ENCODE assay signal across 8 mouse cellular contexts in genomic region chr2:37702301-37703172, GRCm38 (mm10). TPM values are rescaled to one million over a fixed set of nuclear protein-coding genes. Genes with fewer than 3 reads are reported as not detected.
DNase-seq lines count a peak whose midpoint lies in the region; ATAC-seq and TF ChIP-seq lines count a peak whose summit lies in the region.

No protein-coding gene starts in this region.

- no peak for TF ChIP-seq CTCF in CH12.LX (conservative IDR thresholded peaks at IDR 0.05 in 1 of 2, IDR thresholded peaks at IDR 0.05 in 1 of 2; ENCODE audit: low read depth in 2 of 2, low read length in 2 of 2)

- in situ Hi-C loops in CH12.LX (cut with MboI; ENCODE audit: low pct_ligation_motif_present, low pct_unique_long_range_greater_than_20kb, low sequenced_read_pairs) = no loop called here

- peaks cover 30% of the 10 kb centered on the region for H3K79me2 ChIP-seq in CH12.LX (replicated peaks; ENCODE audit: control insufficient read depth, extremely low read depth, insufficient read depth, poor library complexity, severe bottlenecking)

- H3K36me3 ChIP-seq in CH12.LX (replicated peaks in 1 of 2; ENCODE audit: control insufficient read depth in 1 of 2, insufficient read depth in 1 of 2, low read length in 1 of 2) = peaks cover 0 to 4% of the 10 kb centered on the region in 2 experiments
- H3K36me3 ChIP-seq in embryonic facial prominence, embryonic 11.5 days (replicated peaks; ENCODE audit: control insufficient read depth, insufficient read depth, low read depth, low read length) = no peaks in the 10 kb centered on the region
- no peaks in the 10 kb centered on the region for H3K36me3 ChIP-seq in kidney, embryonic 16.5 days (ENCODE audit: insufficient read depth, low read length)

- H3K4me3 ChIP-seq in CH12.LX (replicated peaks in 1 of 3; ENCODE audit: low read depth in 2 of 3, low read length in 2 of 3, poor library complexity in 1 of 3) = peak overlapping the region; percentile 63 to 95 (median 80)
- H3K4me3 ChIP-seq in embryonic facial prominence, embryonic 11.5 days (ENCODE audit: low read depth, low read length) = peak overlapping the region; percentile 89
- peak overlapping the region; percentile 100 for H3K4me3 ChIP-seq in kidney, embryonic 16.5 days (ENCODE audit: low read length)

- no peak for TF ChIP-seq RAD21 in CH12.LX (IDR thresholded peaks at IDR 0.05; ENCODE audit: low read depth, low read length)

- peak; percentile 74 for ATAC-seq in embryonic facial prominence, embryonic 11.5 days (replicated peaks; ENCODE audit: insufficient number of reproducible peaks, low FRiP score, low TSS enrichment, low read depth)
- peak; percentile 57 for ATAC-seq in kidney, embryonic 16.5 days (ENCODE audit: low FRiP score, low TSS enrichment)

- peak overlapping the region; percentile 89 for H3K4me2 ChIP-seq in CH12.LX (ENCODE audit: insufficient read depth, low read depth, poor library complexity, severe bottlenecking)
- peak overlapping the region; percentile 88 for H3K4me2 ChIP-seq in embryonic facial prominence, embryonic 11.5 days (ENCODE audit: low read depth, low read length)
- H3K4me2 ChIP-seq in kidney, embryonic 16.5 days (replicated peaks; ENCODE audit: low read depth, low read length) = peak overlapping the region; percentile 86

- peak overlapping the region; percentile 7; the same call in 1 of the 2 replicates for H3K27ac ChIP-seq in CH12.LX (ENCODE audit: insufficient read depth, low read depth)
- peak overlapping the region; percentile 6; the same call in 1 of the 2 replicates for H3K27ac ChIP-seq in embryonic facial prominence, embryonic 11.5 days (replicated peaks; ENCODE audit: low read depth, low read length)
- H3K27ac ChIP-seq in kidney, embryonic 16.5 days (ENCODE audit: low read length) = peak overlapping the region; percentile 94

- H3K4me1 ChIP-seq in CH12.LX (ENCODE audit: control insufficient read depth in 1 of 2, insufficient read depth in 2 of 2) = peaks cover 6 to 30% of the 10 kb centered on the region in 2 experiments
- H3K4me1 ChIP-seq in embryonic facial prominence, embryonic 11.5 days (ENCODE audit: control insufficient read depth, insufficient read depth, low read length) = 0 out of 2 replicates have a peak, but pooled peaks cover 4% of the 10 kb centered on the region
- peaks cover 16% of the 10 kb centered on the region for H3K4me1 ChIP-seq in kidney, embryonic 16.5 days (ENCODE audit: insufficient read depth, low read length)

- no peak for TF ChIP-seq EP300 in CH12.LX (IDR thresholded peaks at IDR 0.05; ENCODE audit: low read length)

- under 1% methylated on average over 61 of the region's 70 CpGs for WGBS in embryonic facial prominence, embryonic 11.5 days
- under 1% methylated on average over 52 of the region's 70 CpGs for WGBS in kidney, embryonic 16.5 days

- no peaks in the 10 kb centered on the region for H3K9me3 ChIP-seq in CH12.LX (replicated peaks; ENCODE audit: low read length)
- H3K9me3 ChIP-seq in embryonic facial prominence, embryonic 11.5 days (replicated peaks; ENCODE audit: control insufficient read depth, low read length) = no peaks in the 10 kb centered on the region
- H3K9me3 ChIP-seq in kidney, embryonic 16.5 days (ENCODE audit: low read length) = no peaks in the 10 kb centered on the region

- no peak for TF ChIP-seq POLR2A in CH12.LX (IDR thresholded peaks at IDR 0.05; ENCODE audit: low read depth, low read length)

- dilution Hi-C loops in CH12.LX (cut with MboI; ENCODE audit: extremely low pct_ligation_motif_present, extremely low pct_unique_long_range_greater_than_20kb, low sequenced_read_pairs) = no loop called here

- no peak for DNase-seq in CH12.LX (ENCODE audit: extremely low read depth)
- peak; percentile 65 for DNase-seq in adrenal gland, adult 2 months
- DNase-seq in embryonic facial prominence, embryonic 11.5 days (ENCODE audit: low spot score) = peak; percentile 31
- DNase-seq in heart, adult 8-10 months (ENCODE audit: low spot score) = peak; percentile 2
- peak; percentile 41 for DNase-seq in lung, postnatal 10 days
- DNase-seq in retina, postnatal 1 day = peak; percentile 57
- DNase-seq in yolk sac, embryonic 10.5 days (ENCODE audit: low spot score) = peak; percentile 48

- H3K27me3 ChIP-seq in CH12.LX (replicated peaks) = peaks cover 9% of the 10 kb centered on the region
- no peaks in the 10 kb centered on the region for H3K27me3 ChIP-seq in embryonic facial prominence, embryonic 11.5 days (ENCODE audit: control insufficient read depth, insufficient read depth, low read length)
- no peaks in the 10 kb centered on the region for H3K27me3 ChIP-seq in kidney, embryonic 16.5 days (ENCODE audit: insufficient read depth, low read length)

- peak overlapping the region; percentile 64 for H3K9ac ChIP-seq in CH12.LX (ENCODE audit: insufficient read depth, low read depth)
- H3K9ac ChIP-seq in embryonic facial prominence, embryonic 11.5 days (replicated peaks; ENCODE audit: low read length) = peak overlapping the region; percentile 94
- H3K9ac ChIP-seq in kidney, embryonic 16.5 days (replicated peaks; ENCODE audit: low read length) = peak overlapping the region; percentile 96

TF ChIP-seq in CH12.LX, 34 proteins besides CTCF, POLR2A, EP300 and RAD21:
- 0 out of 2 replicates have a peak, but pooled peaks have one; percentile 21 for TF ChIP-seq SIN3A (IDR thresholded peaks at IDR 0.05; ENCODE audit: low read length)
- TF ChIP-seq UBTF (IDR thresholded peaks at IDR 0.05; ENCODE audit: low read depth, low read length) = peak; percentile 22; the same call in 1 of the 2 replicates
- TF ChIP-seq MEF2A (IDR thresholded peaks at IDR 0.05; ENCODE audit: borderline replicate concordance, low read depth, low read length) = no peak
- TF ChIP-seq IRF4 (IDR thresholded peaks at IDR 0.05; ENCODE audit: low read depth, low read length) = 0 out of 2 replicates have a peak, but pooled peaks have one; percentile 6

RNA-seq across cellular contexts. Expression of gene Strbp, which starts 1.1 kb away (rescaled TPM):
- total RNA-seq in CH12.LX (2012; rRNA removed) = 38.4 and 40.1 TPM in 2 replicates
- total RNA-seq in CH12.LX (2014; rRNA removed) = 48.5 and 57.9 TPM in 2 replicates
- 61.8 and 67.9 TPM in 2 replicates for polyA plus RNA-seq in CH12.LX (2012; ENCODE audit: insufficient read length, low read depth)
- 10 to 100 TPM; 57.0 to 61.7 TPM for total RNA-seq in adrenal gland, adult 2 months (2021)
- 1.5 TPM in 2 replicates for polyA plus RNA-seq in adrenal gland, adult 2 months (2012; rRNA removed)
- 63.7 and 68.8 TPM in 2 replicates for polyA plus RNA-seq in embryonic facial prominence, embryonic 11.5 days (2014; fragmentation: Nextera tagmentation; extraction: Ambion mirVana)
- 10 to 100 TPM; 11.5 to 21.8 (median 16.1) TPM for total RNA-seq in heart, adult 8-10 months (2022)
- polyA plus RNA-seq in kidney, embryonic 16.5 days (2015; fragmentation: Nextera tagmentation; extraction: Ambion mirVana) = 38.7 and 39.0 TPM in 2 replicates

Comparison
In these comparisons a context has a peak if more than half of its experiments do, and no peak if none do; other contexts are left out.
1. H3K27ac ChIP-seq: peak in every context shown above with its lines; median percentile 94 in kidney, embryonic 16.5 days; 7 in CH12.LX; 6 in embryonic facial prominence, embryonic 11.5 days.
2. RNA of gene Strbp, which starts 1.1 kb away (polyA plus RNA-seq): 63.7 to 68.8 TPM in embryonic facial prominence, embryonic 11.5 days, 61.8 to 67.9 TPM in CH12.LX and 38.7 to 39.0 TPM in kidney, embryonic 16.5 days; 1.5 TPM in adrenal gland, adult 2 months; every median in the first group is over 10 times any median in the second.
3. Peak in every context shown above with its lines, with median percentiles within 50 percentile points of each other: H3K4me2 ChIP-seq, H3K4me3 ChIP-seq and H3K9ac ChIP-seq.